Mouse (Mus musculus) heart, postnatal 0 days (tissue): Measurements from ENCODE around the gene Rpia. TPM values are rescaled to one million over a fixed set of nuclear protein-coding genes. Genes with fewer than 3 reads are reported as not detected.

ENCODE experiments used
- ATAC-seq: fragments of 200-750 bp; cut with Nextera tagmentation; 2 replicates; pipeline ENCODE4 v1.8.0; 2017; ENCODE audit warnings: low read depth, moderate number of reproducible peaks, moderate library complexity; ENCODE audit not compliant: insufficient read depth
- DNase-seq: peaks from one replicate; pipeline ENCODE4 v3.0.0-alpha.2; 2016; ENCODE audit warnings: low spot score
- H3K27ac ChIP-seq: fragments of 300-500 bp; sonication (generic); 2 replicates; pipeline ENCODE4 v1.5.1; 2014; ENCODE audit warnings: low read depth, mild to moderate bottlenecking
- H3K27me3 ChIP-seq: fragments of 300-500 bp; sonication (generic); 2 replicates; pipeline ENCODE4 v1.6.1; 2014; ENCODE audit warnings: low read length, mixed read lengths; ENCODE audit not compliant: control insufficient read depth, insufficient read depth
- H3K36me3 ChIP-seq: fragments of 300-500 bp; sonication (generic); replicated peaks from 2 replicates; pipeline ENCODE4 v1.6.1; 2014; ENCODE audit warnings: low read length, mixed read lengths; ENCODE audit not compliant: control insufficient read depth, insufficient read depth
- H3K4me1 ChIP-seq: fragments of 300-500 bp; sonication (generic); 2 replicates; pipeline ENCODE4 v1.6.1; 2014; ENCODE audit warnings: antibody characterized with exemption; ENCODE audit not compliant: control insufficient read depth, insufficient read depth
- H3K4me2 ChIP-seq: fragments of 300-500 bp; sonication (generic); 2 replicates; pipeline ENCODE4 v1.6.1; 2014; ENCODE audit warnings: low read depth, mild to moderate bottlenecking, low read length, moderate library complexity
- H3K4me3 ChIP-seq: fragments of 300-500 bp; sonication (generic); 2 replicates; pipeline ENCODE4 v1.5.1; 2014; ENCODE audit warnings: low read depth, low read length
- H3K9ac ChIP-seq: fragments of 300-500 bp; sonication (generic); replicated peaks from 2 replicates; pipeline ENCODE4 v1.6.1; 2014; ENCODE audit warnings: low read depth, low read length, mixed read lengths
- H3K9me3 ChIP-seq: fragments of 300-500 bp; sonication (generic); replicated peaks from 2 replicates; pipeline ENCODE4 v1.6.1; 2016; ENCODE audit warnings: low read length; ENCODE audit not compliant: control insufficient read depth
- CTCF ChIP-seq: IDR thresholded peaks from 2 replicates; pipeline ENCODE4 v1.5.1; 2016; ENCODE audit warnings: antibody characterized with exemption, control low read depth, low read depth
- EP300 ChIP-seq: IDR thresholded peaks from 2 replicates; pipeline ENCODE4 v1.6.1; 2016; ENCODE audit warnings: antibody characterized with exemption, low read depth
- WGBS: fragments of 180-500 bp; shearing (Covaris S2); extraction: QIAGEN DNeasy Blood & Tissue Kit; methylation state at CpG from one replicate; pipeline ENCODE4 v1.1.7; 2014; 5-methylcytosine and 5-hydroxymethylcytosine counted together
- polyA plus RNA-seq: library from polyadenylated mRNA; unstranded; fragments of >200 nt; fragmentation: Nextera tagmentation; extraction: Ambion mirVana; gene quantifications from 2 replicates; pipeline ENCODE4 v1.2.1, GENCODE M21; 2015
- total RNA-seq: library from RNA; depleted of rRNA; stranded (reverse); fragments of >200 nt; gene quantifications from 2 replicates; pipeline ENCODE4 v1.2.3, GENCODE M21; 2014; ENCODE audit warnings: low replicate concordance

Rpia gene
- total and polyA plus RNA-seq, 2 experiments from 2014 or later = 0.87 to 4.9 TPM

DNA sequence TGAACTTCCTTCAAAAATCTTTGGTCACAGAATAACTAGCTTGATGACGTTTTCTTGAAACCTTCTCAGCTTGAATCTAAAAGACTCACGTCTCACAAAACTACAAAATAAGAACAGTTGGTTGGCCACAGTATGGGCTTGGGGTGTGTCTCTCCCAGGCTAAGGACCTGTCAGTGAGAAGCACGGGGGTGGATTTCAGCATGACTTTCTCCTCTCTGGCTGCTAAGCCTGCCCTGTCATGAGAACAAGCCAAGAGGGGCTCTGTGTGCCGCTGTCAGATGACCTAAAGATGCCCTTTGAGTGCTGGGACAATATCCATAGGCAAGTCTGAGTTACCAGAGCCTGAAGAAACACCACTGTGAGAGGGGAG is 20.5 kb upstream of the Rpia start:
- Histone ChIP-seq H3K4me1 (peaks cover 10% of the 10 kb centered on the region; the same call in 1 of the 2 replicates), H3K27ac (peak overlapping the region; percentile 70), H3K9me3 (no peaks in the 10 kb centered on the region), H3K4me2 (no peak overlapping the region), H3K9ac (no peak overlapping the region), H3K36me3 (no peaks in the 10 kb centered on the region), H3K27me3 (no peaks in the 10 kb centered on the region), H3K4me3 (no peak overlapping the region)
- DNase-seq (no peak), ATAC-seq (peak; percentile 72; the same call in 1 of the 2 replicates)
- WGBS = 10% methylated on average over 4 of the region's 4 CpGs
- TF ChIP-seq CTCF (no peak), EP300 (no peak)

DNA sequence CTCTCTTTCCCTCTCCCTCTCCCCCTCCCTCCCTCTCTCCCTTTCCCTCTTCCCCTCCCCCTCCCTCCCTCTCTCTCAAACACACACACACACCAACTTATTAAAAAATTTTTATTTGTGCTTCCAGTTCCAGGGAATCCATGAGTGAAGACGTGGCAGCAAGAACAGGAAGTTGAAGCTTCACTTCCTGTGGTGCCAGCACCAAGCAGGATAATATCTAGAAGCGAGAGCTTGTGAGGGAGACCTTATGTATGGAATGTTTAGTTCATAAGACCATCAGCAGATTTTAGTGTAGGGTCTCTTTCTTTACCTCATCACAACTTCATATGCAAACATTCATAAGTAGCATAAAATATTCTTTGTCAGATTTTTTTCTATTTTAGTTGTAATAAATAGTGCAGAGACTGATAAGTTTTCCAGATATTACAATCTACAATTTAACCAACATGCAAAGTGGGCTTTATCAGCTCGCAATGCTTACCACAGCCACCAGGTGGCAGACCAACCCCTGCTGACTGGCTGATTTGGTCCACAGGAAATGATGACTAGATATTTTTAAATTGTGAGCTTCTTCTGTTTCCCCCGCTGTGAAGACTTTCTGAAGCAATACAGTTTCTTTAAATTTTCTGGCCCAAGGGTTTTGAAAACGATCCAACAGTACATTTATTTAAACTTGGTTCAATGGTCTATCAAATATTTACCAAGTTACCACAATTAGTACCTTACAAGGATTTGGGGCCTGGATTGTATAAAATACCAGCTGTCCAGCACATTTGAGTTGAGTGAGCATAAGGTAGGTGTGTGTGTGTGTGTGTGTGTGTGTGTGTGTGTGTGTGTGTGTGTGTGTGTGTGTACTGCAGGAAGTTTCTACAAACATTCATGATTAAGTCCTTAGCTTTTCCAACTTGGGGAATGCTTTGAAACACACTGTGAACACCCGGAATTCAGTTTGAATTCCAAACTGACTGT is 19.8 kb upstream of the Rpia start:
- WGBS = 9% methylated on average over 6 of the region's 6 CpGs
- H3K9me3 ChIP-seq = no peaks in the 10 kb centered on the region
- H3K36me3 ChIP-seq = no peaks in the 10 kb centered on the region
- peaks cover 10% of the 10 kb centered on the region; the same call in 1 of the 2 replicates for H3K4me1 ChIP-seq
- DNase-seq (peak; percentile 84), ATAC-seq (no peak)
- H3K4me2 ChIP-seq = no peak overlapping the region
- H3K27me3 ChIP-seq = no peaks in the 10 kb centered on the region
- TF ChIP-seq EP300 (no peak), CTCF (peak; percentile 94)
- H3K27ac ChIP-seq = peak overlapping the region; percentile 70; the same call in 1 of the 2 replicates
- H3K9ac ChIP-seq = no peak overlapping the region
- no peak overlapping the region for H3K4me3 ChIP-seq

DNA sequence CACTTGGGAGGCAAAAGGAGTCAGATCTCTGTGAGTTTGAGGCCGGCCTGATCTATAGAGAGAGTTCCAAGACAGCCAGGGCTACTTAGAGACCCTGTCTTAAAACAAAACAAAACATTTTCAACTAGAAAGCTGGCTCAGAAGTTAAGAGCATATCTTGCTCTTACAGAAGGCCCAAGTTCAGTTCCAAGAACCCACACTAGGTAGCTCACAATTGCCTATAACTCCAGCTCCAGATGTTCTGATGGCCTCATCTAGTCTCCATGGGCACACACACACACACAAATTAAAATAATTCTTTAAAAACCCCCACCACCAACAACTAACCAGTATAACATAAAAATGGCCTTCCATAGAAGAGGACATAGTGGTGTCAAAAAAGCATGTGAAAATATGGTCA is 18.5 kb upstream of the Rpia start:
- no peaks in the 10 kb centered on the region for H3K27me3 ChIP-seq
- no peak overlapping the region for H3K4me3 ChIP-seq
- H3K36me3 ChIP-seq = no peaks in the 10 kb centered on the region
- no peak overlapping the region for H3K27ac ChIP-seq
- DNase-seq (no peak), ATAC-seq (no peak)
- no peaks in the 10 kb centered on the region for H3K9me3 ChIP-seq
- no peak overlapping the region for H3K4me2 ChIP-seq
- TF ChIP-seq CTCF (no peak), EP300 (no peak)
- H3K9ac ChIP-seq = no peak overlapping the region
- peaks cover 10% of the 10 kb centered on the region; the same call in 1 of the 2 replicates for H3K4me1 ChIP-seq
- 77% methylated on average over 1 of the region's 1 CpGs for WGBS

DNA sequence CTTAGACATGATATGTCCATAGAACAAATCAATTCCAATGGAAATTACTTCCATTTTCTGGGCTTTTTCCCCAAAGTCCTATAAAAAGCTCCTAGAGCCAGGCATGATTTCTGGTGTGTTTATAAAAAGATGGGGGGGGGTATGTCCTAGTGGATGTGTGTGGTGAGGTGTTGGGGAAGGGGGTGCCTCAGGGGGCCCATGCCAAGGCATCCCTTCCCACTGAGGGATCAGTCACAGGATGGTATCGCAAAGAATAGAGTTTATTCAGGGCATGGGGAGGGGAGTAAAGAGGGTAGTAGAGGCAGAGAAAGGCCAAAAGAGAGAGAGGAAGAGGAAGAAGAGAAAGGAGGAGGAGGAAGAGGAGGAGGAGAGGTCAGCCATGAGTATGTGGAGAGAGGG is 14.5 kb upstream of the Rpia start:
- H3K9me3 ChIP-seq = no peaks in the 10 kb centered on the region
- no peak overlapping the region for H3K4me3 ChIP-seq
- H3K9ac ChIP-seq = no peak overlapping the region
- no peaks in the 10 kb centered on the region for H3K27me3 ChIP-seq
- no peaks in the 10 kb centered on the region; the same call in 1 of the 2 replicates for H3K4me1 ChIP-seq
- no peak for DNase-seq
- no peak for TF ChIP-seq CTCF
- no peak for TF ChIP-seq EP300
- no peak overlapping the region for H3K4me2 ChIP-seq
- no peaks in the 10 kb centered on the region for H3K36me3 ChIP-seq
- no peak for ATAC-seq
- H3K27ac ChIP-seq = no peak overlapping the region
- WGBS = 56% methylated on average over 1 of the region's 1 CpGs

DNA sequence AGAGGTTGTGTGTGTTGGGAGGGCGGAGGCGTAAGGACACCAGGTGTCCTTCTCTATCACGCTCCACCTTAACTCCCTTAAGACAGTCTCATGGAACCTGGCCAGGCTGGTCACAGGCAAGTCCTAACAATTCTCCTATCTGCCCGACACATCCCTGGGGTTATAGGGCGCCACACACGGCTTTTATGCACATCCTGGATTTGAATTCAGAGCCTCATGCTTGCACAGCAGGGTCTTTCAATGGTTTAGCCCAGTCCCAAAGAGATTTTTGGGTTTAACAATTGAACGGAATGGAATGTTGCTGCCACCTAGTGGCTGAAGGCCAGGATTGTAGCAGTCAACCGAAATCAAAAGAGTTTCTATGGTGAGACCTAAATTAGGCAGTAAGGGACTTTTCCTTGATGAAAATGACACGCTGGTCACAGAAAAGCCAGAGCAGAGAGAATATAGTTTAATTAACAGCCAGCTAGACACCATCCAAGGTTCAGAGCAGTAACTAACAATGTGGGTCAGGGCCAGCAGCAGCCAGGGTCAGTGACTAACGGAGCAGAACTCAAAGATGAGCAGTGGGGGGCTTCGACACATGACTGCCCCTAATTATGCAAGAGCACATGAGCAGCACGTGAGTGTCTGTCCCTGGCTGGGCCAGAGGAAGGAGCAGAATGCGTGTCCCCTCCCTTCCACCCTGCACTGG is 13.9 kb upstream of the Rpia start:
- Histone ChIP-seq H3K36me3 (no peaks in the 10 kb centered on the region), H3K4me2 (peak overlapping the region; percentile 62), H3K9me3 (no peaks in the 10 kb centered on the region), H3K4me3 (peak overlapping the region; percentile 34), H3K27ac (no peak overlapping the region), H3K4me1 (no peaks in the 10 kb centered on the region; the same call in 1 of the 2 replicates), H3K9ac (no peak overlapping the region), H3K27me3 (no peaks in the 10 kb centered on the region)
- ATAC-seq (peak; percentile 56), DNase-seq (peak; percentile 57)
- WGBS = 16% methylated on average over 13 of the region's 13 CpGs
- TF ChIP-seq EP300 (no peak), CTCF (peak; percentile 79)
